Mouse (Mus musculus): ENCODE data around the gene Lyg2. TPM values are rescaled to one million over a fixed set of nuclear protein-coding genes. Genes with fewer than 3 reads are reported as not detected.

Lyg2 gene
- total RNA-seq (2021): not detected
- long read RNA-seq, experiment 1: 0 reads
- long read RNA-seq, experiment 2: 0 reads

GRCm38 (mm10) chr1:37916393-37916792 is at the start of gene Lyg2:
Gene Lyg2 (minus strand): TSS chr1:37916493.
- no peak for DNase-seq (ENCODE audit: low spot score in 2 of 2)

- no peak for DNase-seq (ENCODE audit: low spot score in 2 of 2)
These were observed 49.3 kb upstream of the Lyg2 start for GRCm38 (mm10) chr1:37965571-37965970.

GRCm38 (mm10) chr1:37959486-37959885 is 43.2 kb upstream of the Lyg2 start:
- DNase-seq (ENCODE audit: low spot score in 2 of 2): peak in 1 of 2 experiments; percentile 21

- DNase-seq (ENCODE audit: low spot score in 2 of 2): no peak
These were observed 42.2 kb upstream of the Lyg2 start for GRCm38 (mm10) chr1:37958516-37958915.

GRCm38 (mm10) chr1:37957659-37958058 is 41.4 kb upstream of the Lyg2 start, which contains the start of gene Lyg1:
Gene Lyg1 (minus strand): TSS chr1:37957759.
- DNase-seq (ENCODE audit: low spot score in 2 of 2): no peak

GRCm38 (mm10) chr1:37956690-37957431 is 40.6 kb upstream of the Lyg2 start:
- DNase-seq (ENCODE audit: low spot score in 2 of 2): no peak

- no peak for DNase-seq (ENCODE audit: low spot score in 2 of 2)
These were observed 39.0 kb upstream of the Lyg2 start for GRCm38 (mm10) chr1:37955251-37955650.

- DNase-seq (ENCODE audit: low spot score in 2 of 2): no peak
These were observed 38.5 kb upstream of the Lyg2 start for GRCm38 (mm10) chr1:37954786-37955185.

- DNase-seq (ENCODE audit: low spot score in 2 of 2): no peak
These were observed 32.6 kb upstream of the Lyg2 start for GRCm38 (mm10) chr1:37948906-37949305.

GRCm38 (mm10) chr1:37931806-37932205 is 15.5 kb upstream of the Lyg2 start:
- no peak for DNase-seq (ENCODE audit: low spot score in 2 of 2)

- no peak for DNase-seq (ENCODE audit: low spot score in 2 of 2)
These were observed 9.7 kb upstream of the Lyg2 start for GRCm38 (mm10) chr1:37925971-37926370.

GRCm38 (mm10) chr1:37922536-37922935 is 6.2 kb upstream of the Lyg2 start:
- no peak for DNase-seq (ENCODE audit: low spot score in 2 of 2)

- DNase-seq (ENCODE audit: low spot score in 2 of 2): no peak
These were observed 1.8 kb upstream of the Lyg2 start for GRCm38 (mm10) chr1:37918096-37918495.

- DNase-seq (ENCODE audit: low spot score in 2 of 2): no peak
These were observed 1.4 kb upstream of the Lyg2 start for GRCm38 (mm10) chr1:37917666-37918065.

- no peak for DNase-seq (ENCODE audit: low spot score in 2 of 2)
These were observed 3.5 kb downstream of the Lyg2 start for GRCm38 (mm10) chr1:37912751-37913150.

GRCm38 (mm10) chr1:37903178-37903577 is 13.1 kb downstream of the Lyg2 start:
- peak in 1 of 2 experiments; percentile 23 for DNase-seq (ENCODE audit: low spot score in 2 of 2)

- DNase-seq (ENCODE audit: low spot score in 2 of 2): no peak
These were observed 16.0 kb downstream of the Lyg2 start for GRCm38 (mm10) chr1:37900288-37900687.

GRCm38 (mm10) chr1:37899816-37900215 is 16.5 kb downstream of the Lyg2 start:
- DNase-seq (ENCODE audit: low spot score in 2 of 2): no peak

GRCm38 (mm10) chr1:37894606-37895005 is 21.7 kb downstream of the Lyg2 start:
- no peak for DNase-seq (ENCODE audit: low spot score in 2 of 2)

- DNase-seq (ENCODE audit: low spot score in 2 of 2): no peak
These were observed 24.9 kb downstream of the Lyg2 start for GRCm38 (mm10) chr1:37891400-37891799.

- peak; percentile 88 to 94 for DNase-seq (ENCODE audit: low spot score in 2 of 2)
These were observed 26.2 kb downstream of the Lyg2 start, which contains the start of the genes Mitd1 and Mrpl30 for GRCm38 (mm10) chr1:37890025-37890652. Gene Mitd1 (minus strand): TSS chr1:37890411. Gene Mrpl30 (plus strand): TSS chr1:37890477.

GRCm38 (mm10) chr1:37889206-37889605 is 27.1 kb downstream of the Lyg2 start:
- DNase-seq (ENCODE audit: low spot score in 2 of 2): no peak
